Mouse (Mus musculus) embryonic facial prominence, embryonic 12.5 days (tissue): ENCODE results near the gene Clstn1. TPM values are rescaled to one million over a fixed set of nuclear protein-coding genes. Genes with fewer than 3 reads are reported as not detected.

Experiments used
- ATAC-seq: fragments of 200-750 bp; cut with Nextera tagmentation; 2 replicates; pipeline ENCODE4 v1.8.0; 2017; ENCODE audit not compliant: insufficient number of reproducible peaks, insufficient read depth, low FRiP score, low TSS enrichment
- H3K27ac ChIP-seq: fragments of 300-500 bp; sonication (generic); 2 replicates; pipeline ENCODE4 v1.5.1; 2016; ENCODE audit warnings: mild to moderate bottlenecking
- H3K27me3 ChIP-seq: fragments of 300-500 bp; sonication (generic); 2 replicates; pipeline ENCODE4 v1.6.1; 2016; ENCODE audit warnings: mild to moderate bottlenecking, moderate library complexity
- H3K36me3 ChIP-seq: fragments of 300-500 bp; sonication (generic); 2 replicates; pipeline ENCODE4 v1.6.1; 2016; ENCODE audit warnings: mild to moderate bottlenecking
- H3K4me1 ChIP-seq: fragments of 300-500 bp; sonication (generic); 2 replicates; pipeline ENCODE4 v1.6.1; 2016
- H3K4me2 ChIP-seq: fragments of 300-500 bp; sonication (generic); replicated peaks from 2 replicates; pipeline ENCODE4 v1.6.1; 2016; ENCODE audit warnings: mild to moderate bottlenecking, moderate library complexity
- H3K4me3 ChIP-seq: fragments of 300-500 bp; sonication (generic); 2 replicates; pipeline ENCODE4 v1.5.1; 2016; ENCODE audit warnings: mild to moderate bottlenecking
- H3K9ac ChIP-seq: fragments of 300-500 bp; sonication (generic); 2 replicates; pipeline ENCODE4 v1.6.1; 2016; ENCODE audit warnings: mild to moderate bottlenecking, moderate library complexity
- H3K9me3 ChIP-seq: fragments of 300-500 bp; sonication (generic); 2 replicates; pipeline ENCODE4 v1.6.1; 2016; ENCODE audit warnings: mild to moderate bottlenecking, moderate library complexity
- WGBS: fragments of 180-500 bp; shearing (Covaris S2); methylation state at CpG from one replicate; pipeline ENCODE4 v1.1.7; 2016; 5-methylcytosine and 5-hydroxymethylcytosine counted together
- polyA plus RNA-seq: library from polyadenylated mRNA; unstranded; fragments of >200 nt; fragmentation: Nextera tagmentation; extraction: Ambion mirVana; gene quantifications from 2 replicates; pipeline ENCODE4 v1.2.1, GENCODE M21; 2016

The Clstn1 gene
- polyA plus RNA-seq, 1 experiment from 2014 or later = 68.1 TPM

GRCm38 (mm10) chr4:149569781-149570497 is 16.3 kb upstream of the Clstn1 start:
- Histone ChIP-seq H3K9ac (no peak overlapping the region), H3K4me2 (no peak overlapping the region), H3K9me3 (no peaks in the 10 kb centered on the region), H3K27me3 (no peaks in the 10 kb centered on the region), H3K4me1 (peaks cover 27% of the 10 kb centered on the region), H3K4me3 (no peak overlapping the region), H3K36me3 (peaks cover 8% of the 10 kb centered on the region), H3K27ac (no peak overlapping the region)
- WGBS = 80% methylated on average over 6 of the region's 6 CpGs
- no peak for ATAC-seq

- Histone ChIP-seq H3K4me1 (peaks cover 22% of the 10 kb centered on the region), H3K36me3 (peaks cover 6% of the 10 kb centered on the region)
- WGBS = 73% methylated on average over 4 of the region's 4 CpGs
Measured at GRCm38 (mm10) chr4:149570498-149570863, 15.8 kb upstream of the Clstn1 start.

DNA sequence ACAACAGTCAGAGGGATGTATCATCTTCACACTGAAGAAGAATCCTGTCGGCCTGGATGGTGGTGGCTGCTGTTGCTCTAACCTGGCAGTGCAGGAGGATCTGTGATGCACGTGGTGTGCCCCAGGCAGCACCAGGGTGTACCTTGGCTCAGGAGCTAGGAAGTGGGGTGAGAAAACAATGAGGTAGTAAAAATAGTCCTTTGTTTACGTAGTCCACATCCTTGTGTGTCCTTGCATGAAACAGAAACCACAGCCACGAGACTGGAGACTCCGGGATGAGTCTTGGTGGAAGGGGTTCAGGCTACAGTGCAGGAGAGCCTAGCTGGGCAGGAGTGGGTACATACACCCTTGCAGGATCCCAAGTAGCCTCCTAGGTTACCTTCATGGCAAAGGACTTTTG is 15.1 kb upstream of the Clstn1 start:
- ATAC-seq = no peak
- H3K36me3 ChIP-seq = no peaks in the 10 kb centered on the region
- H3K9ac ChIP-seq = no peak overlapping the region
- H3K4me2 ChIP-seq = no peak overlapping the region
- H3K27ac ChIP-seq = 0 out of 2 replicates have a peak overlapping the region, but pooled peaks have one; percentile 41
- no peaks in the 10 kb centered on the region for H3K9me3 ChIP-seq
- peaks cover 22% of the 10 kb centered on the region for H3K4me1 ChIP-seq
- H3K4me3 ChIP-seq = no peak overlapping the region
- H3K27me3 ChIP-seq = no peaks in the 10 kb centered on the region
- WGBS = 64% methylated on average over 5 of the region's 5 CpGs

More at GRCm38 (mm10) chr4:149570498-149570863, 15.8 kb upstream of the Clstn1 start:
- Histone ChIP-seq H3K9ac (no peak overlapping the region), H3K4me3 (no peak overlapping the region), H3K4me2 (no peak overlapping the region), H3K27ac (no peak overlapping the region), H3K27me3 (no peaks in the 10 kb centered on the region), H3K9me3 (no peaks in the 10 kb centered on the region)
- no peak for ATAC-seq

DNA sequence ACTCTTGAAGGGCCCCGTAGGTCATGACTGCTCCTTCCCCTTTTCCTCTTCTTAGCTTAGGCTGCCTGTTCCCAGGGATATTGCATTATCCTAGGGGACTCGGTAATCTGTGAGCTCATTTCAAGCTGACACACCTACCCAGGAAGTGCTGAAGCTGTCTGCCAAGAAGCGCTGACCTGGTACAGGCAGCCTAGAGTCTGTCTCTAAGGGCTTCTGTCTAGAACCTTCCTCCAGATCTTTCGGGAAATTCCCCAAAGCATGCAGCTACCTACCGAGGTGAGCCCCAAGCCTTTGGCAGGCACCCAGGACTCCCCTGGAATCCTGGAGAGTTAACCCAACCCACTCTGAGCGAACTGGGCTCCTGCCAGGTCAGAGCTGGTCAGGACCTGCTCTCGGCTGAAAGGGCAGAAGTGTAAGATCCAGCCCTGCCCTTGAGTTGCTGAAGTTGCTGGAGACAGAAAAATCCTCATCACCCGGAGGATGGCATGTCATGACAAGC is 14.6 kb upstream of the Clstn1 start:
- H3K9ac ChIP-seq = no peak overlapping the region
- H3K4me3 ChIP-seq = no peak overlapping the region
- peaks cover 5% of the 10 kb centered on the region; the same call in 1 of the 2 replicates for H3K27me3 ChIP-seq
- no peak for ATAC-seq
- no peaks in the 10 kb centered on the region for H3K9me3 ChIP-seq
- WGBS = 51% methylated on average over 8 of the region's 8 CpGs
- peaks cover 22% of the 10 kb centered on the region for H3K4me1 ChIP-seq
- H3K27ac ChIP-seq = peak overlapping the region; percentile 41; the same call in 1 of the 2 replicates
- no peak overlapping the region for H3K4me2 ChIP-seq
- no peaks in the 10 kb centered on the region for H3K36me3 ChIP-seq

- WGBS = 25% methylated on average over 5 of the region's 9 CpGs
- no peak overlapping the region for H3K27ac ChIP-seq
- no peaks in the 10 kb centered on the region for H3K36me3 ChIP-seq
- H3K4me3 ChIP-seq = no peak overlapping the region
- H3K4me2 ChIP-seq = no peak overlapping the region
- no peaks in the 10 kb centered on the region for H3K9me3 ChIP-seq
- ATAC-seq = no peak
- peaks cover 8% of the 10 kb centered on the region; the same call in 1 of the 2 replicates for H3K27me3 ChIP-seq
- H3K9ac ChIP-seq = no peak overlapping the region
- H3K4me1 ChIP-seq = peaks cover 28% of the 10 kb centered on the region
Measured at GRCm38 (mm10) chr4:149572446-149572845, 13.8 kb upstream of the Clstn1 start.

GRCm38 (mm10) chr4:149572851-149573250 is 13.4 kb upstream of the Clstn1 start:
- H3K4me2 ChIP-seq = no peak overlapping the region
- WGBS = 56% methylated on average over 8 of the region's 8 CpGs
- H3K36me3 ChIP-seq = no peaks in the 10 kb centered on the region
- peaks cover 26% of the 10 kb centered on the region for H3K4me1 ChIP-seq
- H3K4me3 ChIP-seq = no peak overlapping the region
- no peak overlapping the region for H3K27ac ChIP-seq
- H3K9ac ChIP-seq = no peak overlapping the region
- no peak for ATAC-seq
- H3K27me3 ChIP-seq = peaks cover 8% of the 10 kb centered on the region; the same call in 1 of the 2 replicates
- H3K9me3 ChIP-seq = no peaks in the 10 kb centered on the region

GRCm38 (mm10) chr4:149574391-149574821 is 11.9 kb upstream of the Clstn1 start:
- Histone ChIP-seq H3K27ac (no peak overlapping the region), H3K36me3 (no peaks in the 10 kb centered on the region), H3K27me3 (peaks cover 8% of the 10 kb centered on the region; the same call in 1 of the 2 replicates), H3K4me1 (peaks cover 19% of the 10 kb centered on the region), H3K9ac (no peak overlapping the region), H3K4me2 (no peak overlapping the region), H3K9me3 (no peaks in the 10 kb centered on the region), H3K4me3 (no peak overlapping the region)
- no peak for ATAC-seq
- WGBS = 69% methylated on average over 14 of the region's 14 CpGs

- H3K36me3 ChIP-seq = no peaks in the 10 kb centered on the region
- H3K9ac ChIP-seq = no peak overlapping the region
- H3K4me2 ChIP-seq = no peak overlapping the region
- no peak overlapping the region for H3K4me3 ChIP-seq
- H3K27ac ChIP-seq = no peak overlapping the region
- H3K9me3 ChIP-seq = no peaks in the 10 kb centered on the region
- H3K4me1 ChIP-seq = peaks cover 18% of the 10 kb centered on the region
- ATAC-seq = no peak
- 59% methylated on average over 9 of the region's 9 CpGs for WGBS
- peaks cover 11% of the 10 kb centered on the region; the same call in 1 of the 2 replicates for H3K27me3 ChIP-seq
Measured at GRCm38 (mm10) chr4:149576061-149576460, 10.2 kb upstream of the Clstn1 start.

DNA sequence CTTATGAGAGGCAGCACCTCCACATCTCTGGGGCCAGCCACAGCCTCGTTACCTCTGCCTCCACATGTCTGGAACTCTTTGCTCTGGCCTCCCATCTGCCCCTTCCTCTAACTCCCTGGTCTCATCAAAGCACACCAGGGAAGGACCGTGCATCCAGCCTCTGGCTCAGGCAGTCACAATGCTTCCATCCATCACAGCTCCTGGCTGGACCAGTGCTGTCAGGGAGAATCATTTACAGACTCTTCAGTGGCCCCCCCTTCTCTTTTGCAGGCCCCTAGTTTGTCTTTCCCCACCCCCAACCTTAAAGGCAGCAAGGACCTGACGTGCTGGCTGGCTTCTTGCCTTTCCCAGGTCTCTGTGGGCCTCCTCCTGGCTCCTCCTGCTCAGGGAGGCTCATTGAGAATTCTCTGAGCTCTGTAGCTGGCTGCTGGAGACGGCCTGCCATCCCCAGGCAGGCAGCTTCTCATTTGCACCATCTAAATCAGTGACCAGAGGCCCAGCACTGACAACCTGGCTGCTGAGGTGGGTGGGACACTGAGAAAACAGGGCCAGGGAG is 9.2 kb upstream of the Clstn1 start:
- peaks cover 15% of the 10 kb centered on the region; the same call in 1 of the 2 replicates for H3K27me3 ChIP-seq
- no peak for ATAC-seq

GRCm38 (mm10) chr4:149578085-149578681 is 8.1 kb upstream of the Clstn1 start:
- H3K4me2 ChIP-seq = no peak overlapping the region
- ATAC-seq = no peak
- H3K9ac ChIP-seq = no peak overlapping the region
- no peaks in the 10 kb centered on the region for H3K9me3 ChIP-seq
- 71% methylated on average over 13 of the region's 13 CpGs for WGBS
- H3K27ac ChIP-seq = 0 out of 2 replicates have a peak overlapping the region, but pooled peaks have one; percentile 1
- H3K27me3 ChIP-seq = peaks cover 15% of the 10 kb centered on the region; the same call in 1 of the 2 replicates
- peaks cover 8% of the 10 kb centered on the region; the same call in 1 of the 2 replicates for H3K4me1 ChIP-seq
- no peaks in the 10 kb centered on the region for H3K36me3 ChIP-seq
- no peak overlapping the region for H3K4me3 ChIP-seq

More for the DNA sequence above, 9.2 kb upstream of the Clstn1 start:
- peaks cover 9% of the 10 kb centered on the region; the same call in 1 of the 2 replicates for H3K4me1 ChIP-seq
- 20% methylated on average over 4 of the region's 4 CpGs for WGBS
- no peak overlapping the region for H3K4me3 ChIP-seq
- no peaks in the 10 kb centered on the region for H3K36me3 ChIP-seq
- H3K9me3 ChIP-seq = no peaks in the 10 kb centered on the region
- H3K4me2 ChIP-seq = no peak overlapping the region
- no peak overlapping the region for H3K27ac ChIP-seq
- no peak overlapping the region for H3K9ac ChIP-seq

DNA sequence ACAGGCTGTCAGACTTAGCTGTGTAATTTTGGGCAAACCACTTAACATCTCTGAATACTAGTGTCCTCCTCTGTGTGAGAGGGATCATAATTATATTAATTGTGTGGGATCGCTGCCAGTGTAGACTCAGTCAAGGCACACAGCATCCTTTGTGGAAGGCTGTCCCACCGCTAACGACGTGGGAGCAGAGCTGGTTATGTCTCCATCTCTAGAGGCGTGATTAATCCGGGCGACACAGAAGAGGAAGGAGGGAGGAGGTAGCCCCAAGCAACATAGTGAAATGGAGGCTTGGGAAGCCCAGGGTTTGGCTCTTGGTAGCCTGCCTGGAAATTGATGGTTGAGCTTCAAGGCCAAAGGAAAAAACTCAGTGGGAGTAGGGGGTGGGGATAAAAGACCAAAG is 7.4 kb upstream of the Clstn1 start:
- H3K9me3 ChIP-seq = no peaks in the 10 kb centered on the region
- WGBS = 40% methylated on average over 7 of the region's 7 CpGs
- no peaks in the 10 kb centered on the region for H3K36me3 ChIP-seq
- H3K27ac ChIP-seq = no peak overlapping the region
- H3K4me3 ChIP-seq = no peak overlapping the region
- no peak for ATAC-seq
- H3K4me1 ChIP-seq = peaks cover 8% of the 10 kb centered on the region; the same call in 1 of the 2 replicates
- H3K9ac ChIP-seq = no peak overlapping the region
- H3K27me3 ChIP-seq = peaks cover 15% of the 10 kb centered on the region; the same call in 1 of the 2 replicates
- H3K4me2 ChIP-seq = no peak overlapping the region
